Mouse (Mus musculus) 416B (cell line): Measurements from ENCODE around the gene Gnb5.
A peak's percentile ranks its signal among the peaks of the same experiment; 100 is the strongest.

Experiments
- DNase-seq: peaks from one replicate; pipeline ENCODE4 v3.0.0; 2011; ENCODE audit warnings: low read depth

Gnb5 gene

GRCm38 (mm10) chr9:75306126-75306898 lies at the start of gene Gnb5:
Gene Gnb5, plus strand, starts transcription at chr9:75306288.
- DNase-seq, result no peak

GRCm38 (mm10) chr9:75258792-75259191 lies 47.3 kb upstream of the Gnb5 start:
- no peak for DNase-seq

DNA sequence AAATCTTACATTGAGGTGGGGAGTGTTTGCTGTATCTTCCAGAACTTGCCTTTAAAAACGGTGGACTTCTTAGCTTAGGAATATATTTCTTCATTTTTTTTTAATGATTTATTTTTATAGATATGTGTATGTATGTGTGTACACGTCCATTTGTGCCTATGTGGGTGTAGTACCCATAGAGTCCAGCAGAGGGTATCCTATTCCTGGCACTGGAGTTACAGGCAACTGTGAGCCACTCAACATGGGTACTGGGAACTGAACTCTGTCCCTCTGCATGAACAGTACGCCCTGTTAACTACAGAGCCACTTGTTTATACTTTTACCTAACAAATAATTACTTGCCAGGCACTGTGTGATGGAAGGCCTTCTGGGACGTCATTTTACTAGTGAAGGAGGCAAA lies 46.4 kb upstream of the Gnb5 start:
- peak; percentile 46 for DNase-seq

DNA sequence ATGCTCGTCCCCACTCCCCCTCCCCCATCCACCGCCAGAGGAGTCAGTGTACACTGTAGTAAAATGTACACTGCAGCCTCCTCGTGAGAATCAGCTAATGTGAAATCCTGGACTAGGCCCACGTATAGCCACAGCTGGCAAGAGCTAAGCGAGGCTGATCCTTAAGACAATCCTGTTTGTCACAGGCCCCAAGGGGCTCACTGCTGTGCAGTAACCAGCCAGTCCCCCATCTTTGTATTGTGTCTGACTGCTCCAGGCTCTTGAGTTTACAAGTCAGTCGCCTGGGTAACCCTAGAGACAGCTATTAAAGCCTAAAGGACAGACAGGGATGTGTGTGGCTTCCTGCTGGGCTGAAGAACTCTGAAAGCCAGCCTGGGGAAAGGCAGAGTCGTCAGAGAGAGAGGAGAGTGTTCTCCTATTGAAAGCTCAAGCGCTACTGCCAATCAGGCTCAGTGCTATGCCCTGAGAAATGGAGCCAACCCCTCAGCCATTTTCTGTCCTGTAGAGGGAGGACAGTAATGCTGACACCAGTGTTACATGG lies 44.7 kb upstream of the Gnb5 start:
- DNase-seq, result no peak

GRCm38 (mm10) chr9:75262235-75262826 lies 43.8 kb upstream of the Gnb5 start:
- peak; percentile 89 for DNase-seq

DNA sequence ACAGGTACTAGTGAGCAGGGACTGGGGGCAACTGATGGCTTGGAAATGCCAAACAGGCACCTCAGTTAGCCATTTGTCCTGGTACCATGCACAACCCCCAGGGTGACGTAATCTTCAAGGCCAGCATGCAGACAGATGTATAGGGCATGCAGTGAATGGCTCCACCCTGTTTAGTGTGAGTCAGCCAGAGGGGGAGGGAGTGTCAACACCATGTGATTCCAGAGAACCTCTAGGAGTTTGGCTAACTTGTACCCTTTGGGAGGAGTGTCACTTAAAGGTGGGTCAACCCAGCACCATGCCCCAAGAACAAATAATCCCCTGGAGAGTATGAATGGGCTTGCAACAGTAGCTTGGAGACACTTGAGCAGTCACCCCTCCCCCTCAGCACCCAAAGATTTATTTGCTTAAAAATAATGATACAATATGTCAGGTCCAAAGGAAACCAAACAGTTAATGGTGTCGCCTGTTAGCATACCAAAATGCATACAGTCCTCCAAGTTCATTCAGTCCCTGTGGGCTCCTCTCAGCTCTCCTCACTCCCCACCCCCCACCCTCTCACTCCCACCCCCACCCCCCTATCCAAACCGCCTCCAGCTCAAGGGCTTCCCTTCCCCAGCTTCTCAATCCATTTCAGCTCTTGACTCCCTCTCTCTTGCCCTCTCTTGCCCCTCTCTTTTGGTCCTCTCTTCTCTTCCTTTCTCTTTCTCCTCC lies 41.9 kb upstream of the Gnb5 start:
- DNase-seq, result peak; percentile 89

- no peak for DNase-seq
These were observed 38.9 kb upstream of the Gnb5 start for GRCm38 (mm10) chr9:75267147-75267546.

- DNase-seq, result peak; percentile 55
These were observed 35.7 kb upstream of the Gnb5 start for GRCm38 (mm10) chr9:75270382-75270781.

DNA sequence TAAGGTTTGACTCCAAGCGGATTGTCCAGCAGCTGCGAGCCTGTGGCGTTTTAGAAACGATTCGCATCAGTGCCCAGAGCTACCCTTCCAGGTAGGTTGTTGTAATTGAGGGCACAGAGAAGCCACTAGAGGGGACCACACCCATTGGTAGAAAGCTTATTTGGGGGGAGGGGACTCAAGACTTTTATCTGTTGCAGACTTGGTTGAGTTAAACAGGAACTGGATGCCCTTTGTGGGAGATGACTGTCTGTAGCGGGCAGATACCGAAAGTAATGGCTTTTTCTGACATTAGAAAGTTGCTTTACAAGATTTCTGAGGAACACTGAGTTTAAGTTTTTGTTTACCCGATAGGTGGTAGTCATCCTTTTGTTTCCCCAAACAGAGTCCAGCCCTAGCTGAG lies 34.5 kb upstream of the Gnb5 start:
- peak; percentile 25 for DNase-seq

- DNase-seq, result no peak
These were observed 32.4 kb upstream of the Gnb5 start for GRCm38 (mm10) chr9:75273646-75274045.

DNA sequence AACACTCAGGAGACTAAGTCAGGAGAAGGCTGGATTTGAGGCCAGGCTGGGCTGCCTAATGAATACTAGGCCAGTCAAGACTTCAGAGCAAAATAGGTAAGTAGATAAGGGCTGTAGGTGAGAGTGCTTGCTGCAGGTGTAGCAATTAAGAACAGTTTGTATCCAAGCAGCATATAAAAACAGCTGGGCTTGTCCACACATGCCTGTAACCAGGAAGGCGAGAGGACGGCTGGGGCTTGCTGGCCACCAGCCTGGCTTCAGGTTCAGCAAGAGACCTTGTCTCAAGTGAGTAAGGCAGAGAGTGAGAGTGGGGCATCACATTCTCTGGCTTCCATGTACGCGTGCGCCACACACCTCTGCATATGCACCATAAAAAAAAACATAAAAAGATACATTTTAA lies 31.6 kb upstream of the Gnb5 start:
- no peak for DNase-seq

- DNase-seq, result peak; percentile 15
These were observed 31.0 kb upstream of the Gnb5 start for GRCm38 (mm10) chr9:75275051-75275450.

DNA sequence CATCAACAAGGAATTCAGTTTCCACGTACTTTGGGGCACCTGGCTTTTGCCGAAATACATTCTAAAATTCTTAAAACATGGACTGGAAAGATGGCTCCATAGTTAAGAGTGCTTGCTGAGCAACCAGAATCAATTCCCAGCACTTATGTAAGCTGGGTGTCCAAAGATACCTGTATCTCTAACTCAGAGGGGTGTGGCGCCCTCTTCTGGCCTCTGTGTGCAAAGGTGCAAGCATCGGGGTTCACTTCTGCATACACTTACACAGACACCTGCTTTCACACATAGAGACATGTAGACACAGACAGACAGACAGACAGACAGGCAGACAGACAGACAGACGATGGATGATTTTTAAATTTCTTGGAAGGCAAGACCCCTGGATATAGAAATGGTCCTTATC lies 25.3 kb upstream of the Gnb5 start:
- DNase-seq, result peak; percentile 68

DNA sequence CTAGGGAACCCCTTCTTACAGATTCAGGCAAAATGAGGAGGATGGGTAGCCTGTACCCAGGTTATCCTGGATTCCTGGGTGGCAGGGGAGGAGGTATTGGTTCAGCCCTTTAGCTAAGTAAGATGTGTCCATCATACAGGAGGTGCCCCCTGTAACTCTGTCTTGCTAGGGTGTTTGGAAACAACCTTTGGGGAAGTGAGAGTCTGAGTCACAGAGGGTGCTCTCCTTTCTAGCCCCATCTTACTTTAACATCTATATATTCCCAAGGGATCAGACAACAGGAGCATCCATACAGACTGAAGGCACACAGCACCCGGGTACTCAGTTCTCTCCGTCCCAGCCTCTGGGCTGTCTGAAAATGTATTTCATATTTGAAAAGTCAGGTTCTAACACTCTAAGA lies 23.9 kb upstream of the Gnb5 start:
- DNase-seq, result no peak

- peak; percentile 87 for DNase-seq
These were observed 23.3 kb upstream of the Gnb5 start for GRCm38 (mm10) chr9:75282830-75283229.

- no peak for DNase-seq
These were observed 22.5 kb upstream of the Gnb5 start for GRCm38 (mm10) chr9:75283636-75284035.

- peak; percentile 50 for DNase-seq
These were observed 20.7 kb upstream of the Gnb5 start for GRCm38 (mm10) chr9:75285363-75285762.

DNA sequence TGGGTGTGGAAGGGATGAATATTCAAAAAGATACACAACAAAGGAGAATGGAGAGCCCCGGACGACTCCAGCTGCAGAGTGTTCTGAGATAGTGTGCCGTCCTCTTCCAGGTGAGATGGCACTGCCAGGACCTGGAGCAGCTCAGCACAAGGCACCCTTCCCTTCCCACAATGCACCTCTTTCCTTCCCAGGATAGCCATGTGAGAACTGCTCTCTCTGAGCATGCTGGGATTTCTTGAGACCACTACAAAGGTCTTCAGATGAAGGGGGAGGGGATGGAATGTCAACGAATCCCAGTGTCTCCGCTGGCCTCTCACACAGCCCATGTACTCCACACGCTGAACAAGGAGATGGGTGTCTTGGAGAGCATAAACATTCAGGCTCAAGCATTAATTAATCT lies 18.5 kb upstream of the Gnb5 start:
- no peak for DNase-seq

- DNase-seq, result peak; percentile 74
These were observed 16.5 kb upstream of the Gnb5 start for GRCm38 (mm10) chr9:75289545-75289944.

DNA sequence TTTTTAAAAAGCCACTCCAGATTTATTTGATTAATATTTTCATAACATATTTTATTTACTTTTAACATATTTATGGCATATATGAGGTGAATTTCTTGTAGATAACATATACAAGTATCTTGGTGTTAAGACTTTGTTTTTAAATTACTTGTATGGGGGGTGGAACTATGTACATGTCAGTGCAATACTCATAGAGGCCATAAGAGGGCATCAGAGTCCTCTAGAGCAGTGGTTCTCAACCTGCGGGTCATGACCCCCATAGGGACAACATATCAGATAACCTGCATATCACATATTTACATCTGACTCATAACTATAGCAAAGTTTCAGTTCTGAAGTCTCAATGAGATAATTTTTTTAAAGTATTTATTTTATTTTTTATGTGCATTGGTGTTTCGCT lies 6.7 kb upstream of the Gnb5 start:
- peak; percentile 78 for DNase-seq

DNA sequence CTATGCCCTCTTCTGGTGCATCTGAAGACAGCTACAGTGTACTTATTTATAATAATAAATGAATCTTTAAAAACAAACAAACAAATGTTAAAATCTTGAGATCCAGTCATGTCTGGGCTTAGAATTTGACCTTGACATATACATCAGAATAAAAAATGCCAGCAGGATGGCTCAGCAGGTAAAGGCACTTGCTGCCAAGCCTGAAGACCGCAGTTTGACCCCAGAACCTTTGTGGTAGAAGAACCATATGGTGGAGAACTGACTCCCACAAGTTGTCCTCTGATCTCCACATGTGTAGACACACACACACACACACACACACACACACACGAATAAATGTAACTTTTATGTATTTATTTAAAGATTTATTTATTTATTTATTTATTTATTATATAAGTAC lies 3.1 kb upstream of the Gnb5 start:
- no peak for DNase-seq

DNA sequence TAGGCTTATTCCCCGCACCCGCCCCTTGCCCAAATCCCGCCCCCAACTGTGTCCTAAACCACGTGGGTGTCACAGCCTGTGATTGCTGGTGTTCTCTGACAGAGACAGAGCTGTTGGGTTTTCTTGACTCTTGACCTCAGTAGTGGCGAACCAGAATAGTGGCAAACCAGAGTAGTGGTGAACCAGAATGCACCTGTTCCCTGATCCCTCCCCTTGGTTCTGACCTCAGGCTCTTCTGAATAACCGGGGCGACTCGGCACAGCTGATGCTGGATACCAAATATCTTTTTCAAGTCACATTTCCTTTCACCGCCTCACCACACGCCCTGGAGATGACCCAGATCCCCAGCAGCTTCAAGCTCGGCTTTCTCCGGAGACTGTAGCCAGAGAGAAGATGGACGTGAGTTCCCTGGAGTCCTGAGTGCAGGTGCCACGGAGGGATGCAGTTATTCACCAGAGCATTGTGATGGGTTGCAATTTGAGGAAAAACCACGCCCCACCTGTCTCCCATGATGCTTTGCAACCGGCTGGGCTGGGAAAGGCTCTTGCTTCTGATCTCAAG lies 2.3 kb upstream of the Gnb5 start:
- no peak for DNase-seq

GRCm38 (mm10) chr9:75304286-75304685 lies 1.8 kb upstream of the Gnb5 start:
- no peak for DNase-seq
